Mouse (Mus musculus) liver, adult 2 months (tissue): ENCODE data around the gene Obscn. TPM values are rescaled to one million over a fixed set of nuclear protein-coding genes. Genes with fewer than 3 reads are reported as not detected.
A peak's percentile ranks its signal among the peaks of the same experiment; 100 is the strongest.

Source experiments
- DNase-seq: peaks from one replicate; pipeline ENCODE4 v3.0.0-alpha.2; 2011; ENCODE audit warnings: low read depth, low spot score; ENCODE audit errors: extremely low read depth
- H3K27ac ChIP-seq: fragments of 200-500 bp; replicated peaks from 2 replicates; pipeline ENCODE4 v1.5.1; 2012; ENCODE audit warnings: low read depth, mild to moderate bottlenecking, control low read depth, inconsistent platforms, low read length; ENCODE audit not compliant: insufficient read depth
- H3K27me3 ChIP-seq: fragments of 200-500 bp; 2 replicates; pipeline ENCODE4 v1.6.1; 2012; ENCODE audit warnings: mild to moderate bottlenecking, moderate library complexity, low read length, inconsistent platforms; ENCODE audit not compliant: control insufficient read depth, insufficient read depth
- H3K36me3 ChIP-seq: fragments of 200-500 bp; 2 replicates; pipeline ENCODE4 v1.6.1; 2012; ENCODE audit warnings: low read length, inconsistent platforms; ENCODE audit not compliant: control insufficient read depth, insufficient read depth
- H3K4me1 ChIP-seq: fragments of 200-500 bp; 2 replicates; pipeline ENCODE4 v1.6.1; 2011; ENCODE audit warnings: low read length; ENCODE audit not compliant: control insufficient read depth, insufficient read depth
- H3K4me3 ChIP-seq: fragments of 200-500 bp; 2 replicates; pipeline ENCODE4 v1.5.1; 2011; ENCODE audit warnings: low read depth, mild to moderate bottlenecking, control low read depth, low read length, moderate library complexity; ENCODE audit not compliant: insufficient read depth
- H3K79me2 ChIP-seq: fragments of 200-500 bp; 2 replicates; pipeline ENCODE4 v1.6.1; 2012; ENCODE audit warnings: inconsistent platforms, mild to moderate bottlenecking, low read length, moderate library complexity; ENCODE audit not compliant: control insufficient read depth, insufficient read depth
- H3K9ac ChIP-seq: fragments of 200-500 bp; 2 replicates; pipeline ENCODE4 v1.6.1; 2012; ENCODE audit warnings: low read depth, mild to moderate bottlenecking, control low read depth, inconsistent platforms, low read length
- CTCF ChIP-seq: fragments of 200-500 bp; IDR thresholded peaks from 2 replicates; pipeline ENCODE4 v1.5.1; 2011; ENCODE audit warnings: low read depth, low read length, control low read depth
- POLR2A ChIP-seq: fragments of 200-500 bp; IDR thresholded peaks from 2 replicates; pipeline ENCODE4 v1.6.1; 2011; ENCODE audit warnings: low read length, control low read depth; ENCODE audit not compliant: insufficient read depth; ENCODE audit errors: extremely low read depth
- WGBS: fragments of 180-500 bp; shearing (Covaris S2); methylation state at CpG from one replicate; pipeline ENCODE4 v1.1.7; 2018; 5-methylcytosine and 5-hydroxymethylcytosine counted together
- polyA plus RNA-seq: library from polyadenylated mRNA; depleted of rRNA; stranded (reverse); fragments of >200 nt; gene quantifications from 2 replicates; pipeline ENCODE4 v1.2.3, GENCODE M21; 2012; rRNA removed
- total RNA-seq: library from RNA; depleted of rRNA; stranded (reverse); fragments of >200 nt; gene quantifications from 2 replicates; pipeline ENCODE4 v1.2.3, GENCODE M21; 2014; rRNA removed

Obscn gene
- total RNA-seq (0.07 and 0.83 TPM in 2 replicates), polyA plus RNA-seq (0.02 and 0.07 TPM in 2 replicates)

GRCm38 (mm10) chr11:59135904-59136452, at the start of gene Obscn:
Gene Obscn, minus strand, starts transcription at chr11:59136402.
- no peaks in the 10 kb centered on the region for H3K36me3 ChIP-seq
- H3K27ac ChIP-seq: no peak within 1 kb of the TSS
- DNase-seq: no peak
- no peak within 1 kb of the TSS for H3K4me3 ChIP-seq
- H3K27me3 ChIP-seq: peaks cover 16% of the 10 kb centered on the region
- H3K79me2 ChIP-seq: no peaks in the 10 kb centered on the region
- no peaks in the 10 kb centered on the region for H3K4me1 ChIP-seq
- TF ChIP-seq CTCF: no peak
- no peak for TF ChIP-seq POLR2A
- no peak within 1 kb of the TSS for H3K9ac ChIP-seq
- WGBS: 21% methylated on average over 44 of the region's 44 CpGs

GRCm38 (mm10) chr11:59185490-59185889, 49.3 kb upstream of the Obscn start:
- no peak for DNase-seq
- 90% methylated on average over 5 of the region's 5 CpGs for WGBS
- no peak overlapping the region for H3K4me3 ChIP-seq
- H3K4me1 ChIP-seq: peaks cover 2% of the 10 kb centered on the region; the same call in 1 of the 2 replicates
- TF ChIP-seq POLR2A (no peak), CTCF (no peak)
- H3K27ac ChIP-seq: no peak overlapping the region
- no peaks in the 10 kb centered on the region; the same call in 1 of the 2 replicates for H3K36me3 ChIP-seq
- no peaks in the 10 kb centered on the region for H3K27me3 ChIP-seq
- H3K9ac ChIP-seq: no peak overlapping the region
- H3K79me2 ChIP-seq: peaks cover 11% of the 10 kb centered on the region; the same call in 1 of the 2 replicates

- Histone ChIP-seq H3K4me3 (no peak overlapping the region), H3K27me3 (no peaks in the 10 kb centered on the region), H3K36me3 (no peaks in the 10 kb centered on the region; the same call in 1 of the 2 replicates), H3K4me1 (no peaks in the 10 kb centered on the region), H3K27ac (peak overlapping the region; percentile 30), H3K9ac (no peak overlapping the region), H3K79me2 (no peaks in the 10 kb centered on the region)
- WGBS: 48% methylated on average over 3 of the region's 3 CpGs
- TF ChIP-seq POLR2A (no peak), CTCF (peak; percentile 77)
- no peak for DNase-seq
These were observed 47.6 kb upstream of the Obscn start for GRCm38 (mm10) chr11:59183821-59184220.

- H3K79me2 ChIP-seq: no peaks in the 10 kb centered on the region
- no peak for DNase-seq
- WGBS: 40% methylated on average over 3 of the region's 3 CpGs
- no peaks in the 10 kb centered on the region; the same call in 1 of the 2 replicates for H3K36me3 ChIP-seq
- H3K27ac ChIP-seq: peak within 1 kb of the TSS; percentile 30
- H3K27me3 ChIP-seq: no peaks in the 10 kb centered on the region
- H3K4me1 ChIP-seq: no peaks in the 10 kb centered on the region
- H3K4me3 ChIP-seq: peak within 1 kb of the TSS; percentile 32; the same call in 1 of the 2 replicates
- H3K9ac ChIP-seq: no peak within 1 kb of the TSS; the same call in 1 of the 2 replicates
- TF ChIP-seq POLR2A: no peak
- TF ChIP-seq CTCF: no peak
These were observed 46.7 kb upstream of the Obscn start, which contains the start of gene Gjc2 for GRCm38 (mm10) chr11:59182864-59183331. Gene Gjc2, minus strand, starts transcription at chr11:59183213.

- DNase-seq: no peak
- Histone ChIP-seq H3K9ac (no peak overlapping the region), H3K79me2 (no peaks in the 10 kb centered on the region), H3K27ac (no peak overlapping the region), H3K36me3 (no peaks in the 10 kb centered on the region), H3K4me1 (no peaks in the 10 kb centered on the region), H3K4me3 (no peak overlapping the region), H3K27me3 (peaks cover 13% of the 10 kb centered on the region)
- WGBS: 20% methylated on average over 34 of the region's 34 CpGs
- TF ChIP-seq CTCF: no peak
- no peak for TF ChIP-seq POLR2A
These were observed 40.7 kb upstream of the Obscn start for GRCm38 (mm10) chr11:59176921-59177320.

- Histone ChIP-seq H3K9ac (no peak overlapping the region), H3K79me2 (no peaks in the 10 kb centered on the region), H3K27me3 (peaks cover 13% of the 10 kb centered on the region), H3K36me3 (no peaks in the 10 kb centered on the region), H3K4me3 (no peak overlapping the region), H3K4me1 (no peaks in the 10 kb centered on the region), H3K27ac (no peak overlapping the region)
- TF ChIP-seq POLR2A (no peak), CTCF (no peak)
- no peak for DNase-seq
- WGBS: 8% methylated on average over 48 of the region's 48 CpGs
These were observed 40.3 kb upstream of the Obscn start for GRCm38 (mm10) chr11:59176475-59176874.
